Mouse (Mus musculus): ENCODE data around the gene Car10. TPM values are rescaled to one million over a fixed set of nuclear protein-coding genes. Genes with fewer than 3 reads are reported as not detected.
"Not testable (repeated sequence)": the region's sequence is repeated elsewhere in the genome, so short reads cannot be mapped to it uniquely, and the experiment has no call there.

Car10 gene
- polyA plus RNA-seq, 1 experiment from 2014 or later = 10.6 TPM

DNA sequence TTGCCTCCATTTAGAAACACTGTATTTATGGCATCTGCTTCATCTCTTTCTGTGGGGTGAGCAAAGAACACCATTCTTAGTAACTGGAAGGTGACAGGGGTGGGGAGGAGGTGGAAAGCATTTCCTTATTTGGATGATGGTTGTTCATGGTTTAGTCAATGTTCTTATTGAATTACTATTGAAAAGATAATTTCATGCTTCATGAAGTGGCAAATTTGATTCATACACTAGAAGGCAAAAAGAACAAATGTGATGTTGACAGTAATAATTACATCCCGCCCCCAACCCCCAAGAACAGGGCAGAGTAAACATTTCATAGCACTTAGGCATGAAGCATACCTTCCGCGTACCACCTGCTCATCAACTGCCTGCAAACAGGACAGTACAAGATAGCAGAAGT, 239.9 kb downstream of the Car10 start:
- 71% methylated on average over 3 of the region's 3 CpGs for WGBS
- Histone ChIP-seq H3K36me3 (no peaks in the 10 kb centered on the region), H3K4me1 (no peaks in the 10 kb centered on the region), H3K4me2 (replicated peaks) (no peak overlapping the region), H3K4me3 (no peak overlapping the region), H3K27ac (no peak overlapping the region), H3K9ac (no peak overlapping the region), H3K9me3 (replicated peaks) (no peaks in the 10 kb centered on the region), H3K27me3 (no peaks in the 10 kb centered on the region)
- no peak for ATAC-seq (ENCODE audit: low FRiP score)

DNA sequence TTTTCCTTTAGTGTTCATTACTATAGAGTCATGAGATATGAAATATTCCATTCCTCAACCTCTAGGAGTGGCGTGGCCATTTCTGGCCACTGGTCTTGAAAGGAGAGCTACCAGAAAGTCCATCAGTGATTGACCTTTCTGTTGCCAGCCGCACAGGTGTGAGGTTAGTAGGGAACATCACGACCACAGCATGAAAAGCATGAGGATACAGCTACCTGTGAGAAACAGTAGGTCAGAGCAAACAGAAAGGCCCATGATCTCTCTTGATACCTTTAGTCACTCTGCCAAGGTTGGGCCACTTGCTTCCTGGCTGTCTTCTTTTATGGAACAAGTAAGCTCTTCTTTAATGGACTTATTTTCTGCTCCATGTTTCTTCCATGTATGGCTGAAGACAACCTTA, 246.1 kb downstream of the Car10 start:
- ATAC-seq (ENCODE audit: low FRiP score) = no peak
- Histone ChIP-seq H3K4me3 (no peak overlapping the region), H3K36me3 (no peaks in the 10 kb centered on the region), H3K27me3 (no peaks in the 10 kb centered on the region), H3K4me1 (no peaks in the 10 kb centered on the region), H3K9ac (no peak overlapping the region), H3K9me3 (replicated peaks) (no peaks in the 10 kb centered on the region), H3K4me2 (replicated peaks) (no peak overlapping the region), H3K27ac (no peak overlapping the region)
- WGBS = 92% methylated on average over 3 of the region's 3 CpGs

DNA sequence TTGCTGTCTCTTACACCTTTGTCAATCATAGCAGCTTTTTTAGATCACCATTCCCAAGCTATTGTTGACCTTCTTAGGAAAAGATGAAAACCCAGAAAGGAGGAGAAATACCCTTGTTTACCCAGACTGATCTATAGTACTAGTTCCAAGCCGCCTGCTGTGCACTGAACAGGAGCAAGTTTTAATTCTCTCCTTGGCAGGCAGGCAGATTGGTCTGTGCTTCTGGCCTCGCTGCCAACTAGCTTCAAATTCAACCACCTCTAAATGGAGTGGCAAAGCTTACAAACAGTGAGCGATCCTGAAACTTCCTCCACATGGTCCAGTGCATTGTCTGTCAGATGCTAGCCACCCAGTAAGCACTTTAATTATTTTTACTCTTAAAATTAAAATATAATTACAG, 247.0 kb downstream of the Car10 start:
- Histone ChIP-seq H3K27me3 (no peaks in the 10 kb centered on the region), H3K4me1 (no peaks in the 10 kb centered on the region), H3K4me2 (replicated peaks) (no peak overlapping the region), H3K9me3 (replicated peaks) (no peaks in the 10 kb centered on the region), H3K4me3 (no peak overlapping the region), H3K36me3 (no peaks in the 10 kb centered on the region), H3K27ac (no peak overlapping the region), H3K9ac (no peak overlapping the region)
- no peak for ATAC-seq (ENCODE audit: low FRiP score)
- WGBS = 78% methylated on average over 3 of the region's 3 CpGs

DNA sequence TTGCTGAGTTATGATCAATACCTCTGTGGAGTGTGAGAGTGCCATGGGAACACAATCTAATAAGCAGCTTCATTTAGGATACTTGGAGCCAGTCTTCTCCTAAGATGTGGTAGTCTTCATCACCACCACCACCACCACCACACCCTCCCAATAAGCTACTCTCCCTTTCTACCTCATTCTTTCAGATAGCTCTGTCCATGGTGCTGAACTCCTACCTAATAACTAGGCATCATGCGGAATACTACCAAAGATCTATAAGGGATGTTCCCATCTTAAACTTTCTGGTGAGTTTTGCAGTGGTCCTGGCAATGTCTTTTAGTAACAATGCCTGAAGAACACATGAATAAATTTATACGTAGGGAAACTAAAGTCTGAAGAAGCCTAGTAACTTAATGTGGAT, 263.7 kb downstream of the Car10 start:
- Histone ChIP-seq H3K9ac (no peak overlapping the region), H3K27me3 (no peaks in the 10 kb centered on the region), H3K27ac (no peak overlapping the region), H3K4me1 (no peaks in the 10 kb centered on the region), H3K36me3 (no peaks in the 10 kb centered on the region), H3K9me3 (replicated peaks) (no peaks in the 10 kb centered on the region), H3K4me3 (no peak overlapping the region), H3K4me2 (replicated peaks) (no peak overlapping the region)
- WGBS = 73% methylated on average over 2 of the region's 2 CpGs
- ATAC-seq (ENCODE audit: low FRiP score) = no peak

DNA sequence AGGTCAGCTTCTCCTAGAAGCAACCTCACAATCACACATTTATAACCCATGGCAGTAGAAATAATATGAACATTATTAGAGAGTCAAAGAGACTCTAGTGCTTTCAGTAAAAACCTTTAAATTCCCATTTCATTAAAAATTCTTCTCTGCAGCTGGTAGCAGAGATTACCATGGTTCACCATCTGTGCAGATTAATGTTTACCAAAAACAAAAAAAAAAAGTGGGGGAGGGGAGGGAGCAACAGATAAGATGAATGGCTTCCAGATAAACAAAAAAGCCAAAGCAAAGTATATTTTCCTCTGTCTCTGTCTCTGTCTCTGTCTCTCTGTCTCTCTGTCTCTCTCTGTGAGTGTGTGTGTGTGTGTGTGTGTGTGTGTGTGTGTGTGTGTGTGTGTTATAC, 266.3 kb downstream of the Car10 start:
- H3K9ac ChIP-seq = no peak overlapping the region
- H3K27ac ChIP-seq = no peak overlapping the region
- no peak for ATAC-seq (ENCODE audit: low FRiP score)
- no peak overlapping the region for H3K4me2 ChIP-seq (replicated peaks)
- no peak overlapping the region for H3K4me3 ChIP-seq
- H3K36me3 ChIP-seq = no peaks in the 10 kb centered on the region
- H3K9me3 ChIP-seq (replicated peaks) = no peaks in the 10 kb centered on the region
- no peaks in the 10 kb centered on the region for H3K27me3 ChIP-seq
- H3K4me1 ChIP-seq = no peaks in the 10 kb centered on the region

DNA sequence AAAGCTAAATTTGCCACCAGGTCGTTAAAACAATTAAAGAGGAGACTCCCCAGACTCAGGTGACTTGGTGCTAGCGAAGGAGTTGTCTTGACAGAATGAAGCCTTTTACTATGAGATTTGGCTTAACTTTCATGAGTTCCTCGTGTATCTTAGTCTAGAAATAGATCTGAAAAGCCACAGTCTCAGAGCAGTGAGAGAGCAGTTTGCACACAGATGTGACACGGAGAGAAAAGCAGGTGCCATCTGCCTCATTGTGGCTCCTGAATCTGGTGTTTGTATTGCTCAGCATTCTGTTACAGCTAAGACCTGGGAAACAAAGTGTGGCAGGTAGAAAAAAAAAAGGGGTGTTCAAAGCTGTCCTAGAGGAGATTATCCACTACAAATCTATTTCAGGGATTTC, 269.4 kb downstream of the Car10 start:
- H3K9ac ChIP-seq = no peak overlapping the region
- H3K27me3 ChIP-seq = no peaks in the 10 kb centered on the region
- H3K36me3 ChIP-seq = no peaks in the 10 kb centered on the region
- WGBS = 60% methylated on average over 4 of the region's 4 CpGs
- no peak for ATAC-seq (ENCODE audit: low FRiP score)
- no peaks in the 10 kb centered on the region for H3K9me3 ChIP-seq (replicated peaks)
- H3K4me1 ChIP-seq = no peaks in the 10 kb centered on the region
- no peak overlapping the region for H3K27ac ChIP-seq
- no peak overlapping the region for H3K4me3 ChIP-seq
- no peak overlapping the region for H3K4me2 ChIP-seq (replicated peaks)

DNA sequence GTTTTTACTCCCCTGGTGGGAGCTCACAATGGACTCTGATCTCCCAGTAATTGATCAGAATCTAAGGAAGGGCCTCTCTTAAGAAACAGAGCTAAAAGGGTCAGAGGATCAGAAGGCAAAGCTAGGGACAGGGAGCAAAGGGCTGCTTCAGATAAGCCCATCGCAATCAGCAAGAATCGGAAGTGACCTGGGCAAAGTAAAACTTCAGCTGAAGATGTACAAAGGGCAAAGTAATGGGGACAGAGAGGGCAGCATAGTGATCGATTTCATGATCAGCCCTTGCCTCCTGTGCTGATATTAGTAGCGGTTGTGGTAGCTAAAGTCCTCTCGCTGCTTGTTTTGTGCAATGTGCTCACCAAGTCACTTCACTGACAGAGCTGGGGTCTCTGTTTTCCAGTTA, 269.9 kb downstream of the Car10 start:
- H3K9me3 ChIP-seq (replicated peaks) = no peaks in the 10 kb centered on the region
- no peak overlapping the region for H3K4me2 ChIP-seq (replicated peaks)
- no peak overlapping the region for H3K9ac ChIP-seq
- H3K36me3 ChIP-seq = no peaks in the 10 kb centered on the region
- H3K27me3 ChIP-seq = no peaks in the 10 kb centered on the region
- H3K27ac ChIP-seq = no peak overlapping the region
- no peak for ATAC-seq (ENCODE audit: low FRiP score)
- H3K4me1 ChIP-seq = no peaks in the 10 kb centered on the region
- WGBS = 63% methylated on average over 5 of the region's 5 CpGs
- H3K4me3 ChIP-seq = no peak overlapping the region

DNA sequence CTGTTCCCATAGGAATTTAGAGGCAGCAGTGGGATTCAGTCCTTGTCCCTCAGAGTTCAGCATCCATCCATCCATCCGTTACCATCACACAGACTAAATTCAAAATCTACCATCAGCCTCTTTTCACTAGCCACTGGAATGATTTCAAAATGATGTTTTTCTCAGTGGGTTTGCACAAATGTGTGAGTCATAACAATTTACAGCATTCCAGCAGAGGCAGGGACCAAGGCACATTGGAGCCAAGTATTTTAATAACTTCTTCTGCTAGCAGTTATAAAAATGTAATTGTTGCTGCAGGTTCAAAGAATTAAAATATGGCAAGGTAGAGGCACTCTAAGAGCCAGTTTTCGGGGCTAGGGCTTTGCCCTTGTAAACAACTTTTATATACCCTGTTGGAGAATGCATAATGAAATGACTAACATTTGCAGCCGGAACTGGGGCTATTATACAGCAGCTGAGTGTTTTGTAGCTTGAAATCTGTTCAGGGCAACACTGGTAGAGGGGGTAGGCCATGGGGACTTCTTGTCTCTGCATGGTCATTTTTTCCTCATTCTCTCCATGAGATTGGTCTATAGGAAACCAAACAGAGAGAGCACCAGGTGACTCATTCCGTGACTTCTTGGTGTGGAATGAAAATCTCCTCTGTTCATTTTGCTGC, 276.0 kb downstream of the Car10 start:
- Histone ChIP-seq H3K9me3 (replicated peaks) (no peaks in the 10 kb centered on the region), H3K36me3 (no peaks in the 10 kb centered on the region), H3K27me3 (no peaks in the 10 kb centered on the region), H3K4me3 (no peak overlapping the region), H3K27ac (no peak overlapping the region), H3K4me1 (no peaks in the 10 kb centered on the region), H3K9ac (no peak overlapping the region), H3K4me2 (replicated peaks) (no peak overlapping the region)
- WGBS = 86% methylated on average over 4 of the region's 4 CpGs
- ATAC-seq (ENCODE audit: low FRiP score) = no peak

DNA sequence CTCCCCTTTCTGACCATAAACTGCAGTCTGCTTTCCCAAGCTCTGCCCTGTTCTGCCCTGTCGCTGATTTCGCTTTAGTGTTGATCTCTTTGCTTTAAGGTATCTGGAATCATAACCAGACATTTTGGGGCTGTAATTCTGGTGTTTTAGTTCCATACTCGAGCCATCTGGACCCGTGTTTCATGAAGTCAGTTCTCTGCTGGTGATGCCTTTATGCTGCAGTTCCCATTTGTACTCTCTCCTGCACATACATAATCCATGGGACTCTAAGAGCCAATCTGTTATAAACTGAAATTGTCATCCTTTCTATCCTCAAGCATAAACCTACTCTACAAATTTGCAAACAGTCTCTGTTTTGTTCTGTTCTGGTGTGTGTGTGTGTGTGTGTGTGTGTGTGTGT, 293.3 kb downstream of the Car10 start:
- 83% methylated on average over 4 of the region's 4 CpGs for WGBS
- no peak overlapping the region for H3K4me2 ChIP-seq (replicated peaks)
- H3K36me3 ChIP-seq = no peaks in the 10 kb centered on the region
- H3K27ac ChIP-seq = no peak overlapping the region
- H3K9ac ChIP-seq = no peak overlapping the region
- H3K9me3 ChIP-seq (replicated peaks) = no peaks in the 10 kb centered on the region
- no peaks in the 10 kb centered on the region for H3K4me1 ChIP-seq
- H3K27me3 ChIP-seq = no peaks in the 10 kb centered on the region
- no peak for ATAC-seq (ENCODE audit: low FRiP score)
- H3K4me3 ChIP-seq = no peak overlapping the region

DNA sequence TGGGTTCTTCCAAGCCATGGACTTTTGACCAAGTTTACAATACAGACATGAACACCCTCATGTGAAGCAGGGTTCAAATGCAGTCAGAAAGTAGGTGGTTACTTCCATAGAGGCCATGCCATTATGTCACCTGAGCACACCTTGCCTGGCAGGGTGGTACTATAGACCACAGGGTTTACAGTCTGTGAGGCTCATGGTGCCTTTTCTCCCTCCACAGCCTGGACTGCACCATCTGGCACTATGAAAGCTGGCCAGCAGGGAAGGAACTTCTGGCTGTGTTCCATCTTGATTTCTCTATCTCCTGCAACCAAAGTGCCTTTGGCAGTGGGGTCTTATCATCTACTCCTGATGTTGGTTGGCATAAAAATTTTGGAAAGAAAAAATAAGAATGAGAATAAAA, 295.5 kb downstream of the Car10 start:
- not testable (repeated sequence) for H3K4me1 ChIP-seq; H3K36me3 ChIP-seq; ATAC-seq (ENCODE audit: low FRiP score); H3K9ac ChIP-seq; H3K27ac ChIP-seq; H3K9me3 ChIP-seq (replicated peaks); H3K4me3 ChIP-seq; H3K4me2 ChIP-seq (replicated peaks); H3K27me3 ChIP-seq

DNA sequence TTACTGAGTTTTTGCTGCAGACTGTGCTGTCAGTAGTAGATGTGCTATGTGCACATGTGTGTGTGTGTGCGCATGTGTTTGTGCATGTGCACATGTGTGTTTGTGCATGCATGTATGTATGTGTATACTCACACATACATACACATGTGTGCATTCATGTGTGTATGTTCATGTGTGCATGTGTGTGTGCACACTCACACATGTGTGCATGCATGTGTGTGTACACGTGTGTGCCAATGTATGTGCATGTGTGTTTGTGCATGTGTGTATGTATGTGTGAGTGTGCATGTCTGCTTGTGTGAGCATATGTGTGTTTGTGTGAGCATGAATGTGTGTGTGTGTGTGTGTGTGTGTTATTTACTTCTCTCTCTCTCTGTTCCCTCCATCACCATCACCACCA, 298.5 kb downstream of the Car10 start:
- 94% methylated on average over 2 of the region's 2 CpGs for WGBS
- H3K4me3 ChIP-seq = no peak overlapping the region
- no peaks in the 10 kb centered on the region for H3K9me3 ChIP-seq (replicated peaks)
- H3K27me3 ChIP-seq = no peaks in the 10 kb centered on the region
- ATAC-seq (ENCODE audit: low FRiP score) = no peak
- H3K9ac ChIP-seq = no peak overlapping the region
- no peaks in the 10 kb centered on the region for H3K4me1 ChIP-seq
- H3K36me3 ChIP-seq = no peaks in the 10 kb centered on the region
- H3K4me2 ChIP-seq (replicated peaks) = no peak overlapping the region
- no peak overlapping the region for H3K27ac ChIP-seq

DNA sequence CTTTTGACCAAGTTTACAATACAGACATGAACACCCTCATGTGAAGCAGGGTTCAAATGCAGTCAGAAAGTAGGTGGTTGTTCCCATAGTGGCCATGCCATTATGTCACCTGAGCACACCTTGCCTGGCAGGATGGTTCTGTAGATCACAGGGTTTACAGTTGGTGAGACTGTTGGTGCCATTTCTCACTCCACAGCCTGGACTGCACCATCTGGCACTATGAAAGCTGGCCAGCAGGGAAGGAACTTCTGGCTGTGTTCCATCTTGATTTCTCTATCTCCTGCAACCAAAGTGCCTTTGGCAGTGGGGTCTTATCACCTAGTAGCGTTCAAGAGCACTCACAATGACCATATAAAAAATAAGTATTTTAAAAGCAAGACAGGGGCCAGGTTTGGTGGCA, 303.3 kb downstream of the Car10 start:
- H3K9ac ChIP-seq; H3K4me1 ChIP-seq; H3K27ac ChIP-seq; H3K4me3 ChIP-seq; H3K36me3 ChIP-seq; H3K27me3 ChIP-seq; H3K9me3 ChIP-seq (replicated peaks); ATAC-seq (ENCODE audit: low FRiP score); H3K4me2 ChIP-seq (replicated peaks): not testable (repeated sequence)
- 88% methylated on average over 1 of the region's 1 CpGs for WGBS

DNA sequence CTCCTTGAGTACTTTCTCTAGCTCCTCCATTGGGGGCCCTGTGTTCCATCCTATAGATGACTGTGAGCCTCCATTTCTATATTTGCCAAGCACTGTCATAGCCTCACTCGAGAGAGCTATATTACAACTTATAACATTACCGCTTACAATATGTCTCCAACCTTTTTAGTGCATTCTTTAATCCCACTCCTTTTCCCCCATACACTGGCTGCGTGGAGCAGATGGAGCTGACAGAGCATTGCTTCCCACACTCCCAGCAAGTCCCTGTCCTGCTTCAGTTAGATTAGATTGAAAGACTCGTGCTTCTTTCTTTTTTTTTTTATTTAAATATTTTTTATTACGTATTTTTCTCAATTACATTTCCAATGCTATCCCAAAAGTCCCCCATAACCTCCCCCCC, 310.2 kb downstream of the Car10 start:
- Histone ChIP-seq H3K9me3 (replicated peaks) (no peaks in the 10 kb centered on the region), H3K4me1 (no peaks in the 10 kb centered on the region), H3K27ac (no peak overlapping the region), H3K4me2 (replicated peaks) (no peak overlapping the region), H3K36me3 (no peaks in the 10 kb centered on the region), H3K9ac (no peak overlapping the region), H3K4me3 (no peak overlapping the region), H3K27me3 (no peaks in the 10 kb centered on the region)
- ATAC-seq (ENCODE audit: low FRiP score) = no peak
- WGBS = 85% methylated on average over 5 of the region's 5 CpGs

DNA sequence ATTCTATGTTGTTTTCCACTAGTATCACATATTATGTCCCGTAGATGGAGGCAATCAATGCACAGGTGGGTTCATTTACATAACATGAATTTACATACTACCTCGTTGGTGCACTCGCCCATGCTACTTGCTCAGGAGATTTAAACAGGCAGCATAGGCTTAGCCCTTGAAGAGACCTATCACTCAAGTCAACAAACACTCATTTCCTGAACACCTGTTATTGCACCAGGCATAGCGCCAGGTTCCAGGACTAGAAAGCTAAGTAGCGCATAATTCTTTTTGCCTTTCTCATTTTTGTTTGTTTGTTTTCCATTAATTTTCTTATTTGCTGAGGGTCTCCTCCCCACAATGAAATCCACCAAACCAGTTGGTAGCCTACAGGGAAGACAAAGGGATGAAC, 333.7 kb downstream of the Car10 start:
- Histone ChIP-seq H3K27ac (no peak overlapping the region), H3K9me3 (replicated peaks) (no peaks in the 10 kb centered on the region), H3K4me3 (no peak overlapping the region), H3K4me1 (no peaks in the 10 kb centered on the region), H3K36me3 (no peaks in the 10 kb centered on the region), H3K27me3 (no peaks in the 10 kb centered on the region), H3K9ac (no peak overlapping the region), H3K4me2 (replicated peaks) (no peak overlapping the region)
- ATAC-seq (ENCODE audit: low FRiP score) = no peak
- 96% methylated on average over 5 of the region's 5 CpGs for WGBS

Data from hindbrain, embryonic 12.5 days (tissue).